Mouse (Mus musculus): ENCODE measurements around the gene Aqp1.

Gene Aqp1

DNA sequence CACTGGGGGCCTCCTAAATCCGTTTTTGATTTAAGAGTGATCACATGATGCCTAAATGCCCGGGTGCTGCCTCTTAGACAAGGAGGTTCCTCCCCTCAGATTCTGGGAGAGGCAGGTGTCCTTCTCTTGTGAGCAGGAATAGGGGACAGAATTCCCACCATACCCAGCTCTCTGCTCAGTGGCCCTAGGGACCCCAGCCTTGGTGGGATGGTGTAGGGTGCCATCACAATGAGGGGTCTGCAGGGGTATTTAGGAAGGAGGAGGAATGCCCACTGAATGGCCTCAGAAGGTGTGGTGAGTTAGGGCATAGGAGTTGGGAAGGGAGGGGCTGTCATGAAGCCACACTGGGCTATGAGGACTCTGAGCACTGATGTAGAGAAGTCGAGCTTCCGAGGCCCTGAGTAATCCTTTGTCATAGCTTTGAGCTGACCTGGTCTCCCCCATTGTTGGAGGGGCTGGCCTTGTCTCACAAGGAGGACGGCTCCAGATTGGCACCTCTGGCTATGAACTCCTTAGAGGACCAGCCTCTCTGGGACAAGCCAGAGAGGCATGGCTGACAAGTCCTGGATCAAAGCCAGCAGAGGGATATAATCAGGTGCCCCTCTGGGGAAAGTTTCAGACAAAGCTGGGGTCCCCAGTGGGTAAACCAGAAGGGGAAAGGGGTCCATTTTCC is 4.0 kb upstream of the Aqp1 start:
- no peak for DNase-seq (ENCODE audit: low read depth, low spot score)

DNA sequence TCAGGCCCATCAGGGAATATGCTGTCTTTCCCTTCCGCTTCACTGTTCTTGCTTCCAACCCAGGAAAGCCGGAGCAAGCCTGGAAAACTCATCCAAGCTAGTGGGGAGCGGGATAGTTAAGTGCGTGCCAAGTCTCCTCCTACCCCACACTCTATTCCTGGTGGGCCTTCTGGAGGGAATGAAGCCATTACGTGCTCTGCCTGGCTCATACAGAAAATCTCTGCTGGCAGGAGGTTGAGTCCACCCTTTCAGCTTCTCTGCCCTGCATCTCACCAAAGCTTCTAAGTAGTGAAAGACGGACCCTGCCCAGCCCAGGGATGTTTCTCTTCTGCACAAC is 3.5 kb upstream of the Aqp1 start:
- no peak for DNase-seq (ENCODE audit: low read depth, low spot score)

DNA sequence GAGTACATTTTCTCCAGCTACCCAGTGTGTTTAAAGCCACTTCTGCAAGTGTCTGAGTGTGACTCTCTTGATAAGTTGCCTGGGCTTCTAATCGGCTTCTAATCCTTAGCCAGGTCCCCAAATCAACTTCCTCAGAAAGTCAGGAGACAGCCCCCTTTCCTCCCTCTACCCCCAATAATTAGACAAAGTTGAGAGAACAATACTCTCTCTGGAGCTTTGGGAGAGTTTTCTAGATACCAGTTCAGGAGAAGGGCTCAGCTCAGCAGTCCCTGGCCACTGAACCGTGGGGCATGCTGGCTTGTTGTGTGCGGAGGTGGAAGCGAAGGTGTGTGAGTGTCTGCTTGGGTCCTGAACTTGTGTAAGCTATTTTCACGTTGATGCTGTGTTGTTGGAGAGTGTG is 1.0 kb downstream of the Aqp1 start:
- no peak for DNase-seq (ENCODE audit: low read depth, low spot score)

DNA sequence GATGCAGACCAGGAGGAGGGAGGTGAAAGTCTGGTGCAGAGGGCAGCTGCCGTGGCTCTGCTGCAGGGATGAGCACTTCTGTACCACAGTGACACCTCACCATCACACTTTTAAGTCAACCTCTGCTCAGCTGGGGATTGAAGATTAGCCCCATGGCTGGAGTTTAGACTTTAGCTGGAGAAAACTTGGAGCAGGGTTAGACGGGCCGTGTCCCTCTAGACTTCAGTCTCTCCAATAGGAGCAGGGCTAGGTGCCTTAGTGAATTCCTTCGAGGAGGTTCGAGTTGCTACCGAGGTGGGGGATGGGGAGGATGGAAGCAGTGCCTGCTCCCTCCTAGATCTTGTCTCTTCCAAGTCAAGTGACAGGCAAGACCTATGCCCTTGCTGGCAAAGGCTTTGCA is 1.8 kb downstream of the Aqp1 start:
- no peak for DNase-seq (ENCODE audit: low read depth, low spot score)

DNA sequence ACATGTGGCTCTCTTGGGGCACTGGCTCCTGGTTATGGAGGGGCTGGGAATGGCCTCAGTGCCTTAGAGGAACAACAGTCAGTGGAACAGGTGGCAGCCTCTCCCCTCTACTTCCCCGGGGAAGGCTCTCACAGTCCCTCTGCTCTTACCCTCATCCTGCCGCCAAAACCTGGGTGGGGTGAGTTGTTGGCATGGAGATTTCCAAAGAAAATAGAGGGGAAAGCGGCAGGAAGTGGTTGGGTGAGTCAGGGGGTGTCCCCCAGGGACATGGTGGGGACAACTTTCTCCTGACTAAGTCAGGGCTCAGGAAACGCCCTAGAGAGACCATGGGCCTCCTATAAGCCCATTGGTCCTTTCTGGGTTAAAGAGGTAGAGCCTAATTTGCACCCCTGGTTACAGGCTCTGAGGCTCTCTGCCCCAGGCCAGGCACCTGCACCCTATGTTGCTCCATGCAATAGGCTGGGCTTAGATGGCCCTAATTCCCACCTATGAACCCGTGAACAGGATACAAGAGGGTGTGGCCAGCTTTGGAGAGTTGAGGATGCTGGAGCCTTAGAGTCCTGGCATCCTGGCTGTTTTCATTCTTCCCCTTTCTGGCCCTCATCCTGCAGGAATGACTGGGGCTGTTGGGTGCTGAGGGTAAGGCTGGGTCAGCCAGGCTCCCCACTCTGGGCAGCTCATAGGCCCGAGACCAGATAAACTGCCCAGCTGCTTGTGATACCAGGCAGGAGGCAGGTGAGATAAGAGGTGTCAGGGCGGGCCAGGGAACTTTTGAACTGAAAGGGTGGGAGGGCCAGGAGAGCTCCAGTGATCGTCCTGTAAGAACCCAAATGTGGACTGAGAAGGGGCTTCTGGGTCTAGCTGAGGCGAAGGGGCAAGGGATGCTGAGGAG is 2.9 kb downstream of the Aqp1 start:
- DNase-seq (ENCODE audit: low read depth, low spot score), result no peak

DNA sequence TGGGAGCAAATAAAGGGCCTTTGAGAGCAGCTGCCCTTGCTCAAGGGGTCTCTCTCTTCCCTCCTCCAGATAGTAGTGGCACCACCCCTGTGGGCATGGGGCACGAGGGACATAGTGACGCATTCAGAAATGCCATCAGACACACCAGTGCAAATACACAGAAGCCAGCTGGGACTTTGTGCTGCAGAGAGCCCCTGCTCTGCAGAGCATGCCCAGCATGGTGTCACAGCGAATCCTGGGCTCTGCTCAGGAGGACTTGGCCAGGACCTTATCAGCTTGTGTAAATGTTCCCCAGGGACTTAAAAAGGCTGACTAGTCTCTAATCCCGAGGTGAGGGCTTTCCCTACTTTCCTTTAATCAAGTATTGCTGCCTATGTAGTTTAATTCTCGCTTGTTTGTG is 5.5 kb downstream of the Aqp1 start:
- no peak for DNase-seq (ENCODE audit: low read depth, low spot score)

DNA sequence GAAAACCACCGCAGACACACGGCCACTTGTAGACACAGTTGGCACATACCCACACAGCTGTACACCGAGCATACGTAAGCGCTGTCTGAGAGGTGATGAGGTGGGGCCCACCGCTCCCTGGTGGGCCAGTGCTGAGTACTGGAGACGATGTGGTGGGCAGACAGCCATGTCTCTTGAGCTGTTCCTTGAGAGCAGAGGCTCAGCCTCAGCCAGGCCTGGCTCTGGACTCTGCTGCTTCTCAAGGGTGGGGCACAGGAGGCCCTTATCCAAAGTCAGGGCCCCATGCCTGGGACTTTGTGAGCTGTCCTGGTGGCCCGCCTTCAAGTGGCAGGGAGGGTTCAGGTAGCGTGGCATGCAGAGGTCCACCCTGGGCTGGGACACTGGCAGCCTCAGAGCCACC is 6.1 kb downstream of the Aqp1 start:
- DNase-seq (ENCODE audit: low read depth, low spot score), result no peak

DNA sequence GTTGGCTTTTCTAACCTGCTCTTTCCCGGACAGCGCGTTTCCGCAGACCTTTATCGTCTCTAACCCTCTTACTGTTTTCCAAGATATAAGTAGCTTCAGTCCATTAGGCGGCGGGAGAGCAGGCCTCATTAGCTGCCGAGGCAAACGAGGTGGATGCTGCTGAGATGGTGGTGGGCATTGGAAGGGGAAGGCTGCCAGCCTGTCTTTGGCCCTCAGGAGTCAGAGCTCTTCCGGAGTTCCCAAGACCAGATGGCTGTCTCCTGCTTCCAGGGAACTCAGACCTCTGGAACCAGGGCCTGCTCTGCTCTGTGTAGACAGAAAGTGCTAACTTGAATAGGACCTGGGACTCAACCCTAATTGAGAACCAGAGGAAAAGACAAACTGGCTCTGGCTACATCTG is 7.2 kb downstream of the Aqp1 start:
- DNase-seq (ENCODE audit: low read depth, low spot score), result no peak

DNA sequence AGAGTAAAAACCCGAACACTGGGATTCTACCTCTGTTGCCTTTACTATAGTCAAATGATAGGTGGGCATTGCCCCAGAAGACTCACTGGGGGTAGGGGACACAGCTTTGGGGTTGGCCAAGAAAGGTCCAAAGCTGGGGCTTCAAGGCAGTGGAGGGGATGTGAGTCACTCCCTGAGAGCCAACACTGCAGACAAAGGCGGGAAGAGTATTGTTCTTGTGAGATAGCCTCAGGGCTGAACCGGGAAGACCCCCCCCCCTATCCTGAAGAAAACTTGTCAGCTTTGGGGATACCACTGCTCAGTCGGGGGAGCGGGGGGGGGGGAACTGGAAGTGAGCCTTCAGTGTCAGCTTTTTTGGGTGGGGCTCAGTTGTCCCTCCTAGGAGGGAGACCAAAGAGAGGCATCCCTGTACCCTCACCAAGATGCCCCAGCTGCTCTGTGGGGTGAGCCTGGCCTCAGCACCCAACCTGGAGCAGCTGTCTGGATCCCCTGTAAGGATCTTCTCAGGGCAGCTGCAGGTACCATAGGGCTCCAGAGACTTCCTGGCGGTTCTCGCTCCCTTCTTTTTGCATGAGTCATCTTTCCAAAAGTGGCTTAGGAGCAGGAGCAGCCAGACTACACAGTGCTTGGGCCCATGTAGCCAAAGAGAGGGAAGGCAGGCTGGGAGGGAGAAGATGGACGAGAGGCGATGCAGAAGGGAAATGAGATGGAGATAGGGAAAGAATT is 8.2 kb downstream of the Aqp1 start:
- no peak for DNase-seq (ENCODE audit: low read depth, low spot score)

DNA sequence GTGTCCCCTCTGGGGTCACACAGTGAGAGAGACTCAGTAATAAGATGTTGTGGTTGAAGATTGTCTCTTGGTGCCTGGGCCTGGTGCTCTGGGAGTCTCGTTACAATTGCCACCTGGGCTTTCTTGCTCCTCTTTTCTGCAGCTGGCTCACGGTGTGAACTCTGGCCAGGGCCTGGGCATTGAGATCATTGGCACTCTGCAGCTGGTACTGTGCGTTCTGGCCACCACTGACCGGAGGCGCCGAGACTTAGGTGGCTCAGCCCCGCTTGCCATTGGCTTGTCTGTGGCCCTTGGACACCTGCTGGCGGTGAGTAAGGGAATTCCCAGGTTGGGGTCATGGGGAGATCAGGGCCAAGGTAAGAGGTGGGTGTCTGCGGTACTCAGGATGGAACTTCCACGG is 9.0 kb downstream of the Aqp1 start:
- no peak for DNase-seq (ENCODE audit: low read depth, low spot score)

DNA sequence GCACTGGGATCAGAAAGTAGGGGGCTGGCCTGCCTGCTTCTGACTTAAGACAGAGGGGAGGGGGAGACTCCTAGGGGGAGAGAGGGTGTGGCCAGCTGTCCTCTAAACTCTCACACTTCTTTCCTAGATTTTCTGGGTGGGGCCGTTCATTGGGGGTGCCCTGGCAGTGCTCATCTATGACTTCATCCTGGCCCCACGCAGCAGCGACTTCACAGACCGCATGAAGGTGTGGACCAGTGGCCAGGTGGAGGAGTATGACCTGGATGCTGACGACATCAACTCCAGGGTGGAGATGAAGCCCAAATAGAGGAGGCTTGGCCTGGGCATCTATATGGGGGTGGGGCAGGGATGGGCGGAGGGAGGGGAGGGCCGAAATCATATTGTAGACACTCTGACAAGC is 10.3 kb downstream of the Aqp1 start:
- no peak for DNase-seq (ENCODE audit: low read depth, low spot score)

DNA sequence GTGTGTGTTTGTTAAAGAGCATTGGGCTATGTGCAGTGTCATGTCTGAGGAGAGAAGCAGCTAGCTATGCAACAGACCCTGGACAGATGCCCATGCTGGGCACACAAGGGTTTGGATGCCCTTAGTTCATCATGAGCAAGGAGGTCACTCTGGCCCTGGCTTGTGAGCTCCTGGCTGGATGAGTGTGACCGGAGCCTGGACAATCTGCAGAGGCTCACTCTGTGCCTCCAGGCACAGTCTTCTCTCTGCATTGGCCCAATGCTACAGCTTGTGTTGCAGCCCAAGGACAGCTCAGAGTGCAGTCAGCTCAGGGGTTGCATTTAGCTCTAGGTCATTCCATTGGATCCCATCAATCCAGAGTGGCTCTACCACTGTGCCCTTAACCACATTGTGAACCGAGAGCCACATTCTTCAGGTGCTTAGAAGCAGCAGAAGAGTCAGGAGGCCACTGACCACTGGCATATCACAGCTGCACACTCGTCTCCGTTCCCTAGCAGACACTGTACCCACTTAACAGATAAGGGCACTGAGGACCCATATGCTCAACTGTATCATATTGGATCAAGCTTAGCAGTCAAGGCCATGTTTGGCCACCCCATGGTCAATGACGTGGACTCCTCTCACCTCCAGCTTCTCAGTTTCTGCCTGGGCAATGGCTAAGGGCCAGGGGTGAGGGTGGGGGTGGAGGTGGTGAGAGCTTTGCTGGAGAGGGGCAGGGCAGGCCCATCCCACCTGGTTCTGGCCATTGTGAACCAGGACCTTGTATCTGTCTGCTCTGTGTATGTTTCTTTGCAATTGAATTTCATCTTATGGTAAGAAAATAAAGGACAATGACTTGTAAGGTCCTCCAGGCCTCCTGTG is 11.7 kb downstream of the Aqp1 start:
- no peak for DNase-seq (ENCODE audit: low read depth, low spot score)

DNA sequence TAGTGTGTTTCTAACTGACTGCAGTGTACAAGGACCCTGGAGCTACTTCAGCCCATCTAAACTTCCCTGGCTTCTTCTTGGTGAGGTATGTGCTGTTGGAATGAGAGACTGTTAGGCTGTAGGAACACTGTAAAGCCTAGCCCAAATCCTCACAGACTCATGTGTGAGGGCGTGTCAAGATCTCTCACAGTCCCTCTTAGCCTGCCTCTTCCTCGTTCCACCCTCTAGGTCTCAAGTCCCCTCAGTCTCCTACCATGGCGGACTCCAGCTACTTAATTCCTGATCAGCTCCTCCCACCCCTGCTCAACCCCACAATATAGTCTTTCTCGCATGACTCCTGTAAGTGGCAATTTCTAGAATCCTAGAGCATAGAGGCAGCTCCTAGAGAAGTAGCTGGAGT is 13.0 kb downstream of the Aqp1 start:
- no peak for DNase-seq (ENCODE audit: low read depth, low spot score)

DNA sequence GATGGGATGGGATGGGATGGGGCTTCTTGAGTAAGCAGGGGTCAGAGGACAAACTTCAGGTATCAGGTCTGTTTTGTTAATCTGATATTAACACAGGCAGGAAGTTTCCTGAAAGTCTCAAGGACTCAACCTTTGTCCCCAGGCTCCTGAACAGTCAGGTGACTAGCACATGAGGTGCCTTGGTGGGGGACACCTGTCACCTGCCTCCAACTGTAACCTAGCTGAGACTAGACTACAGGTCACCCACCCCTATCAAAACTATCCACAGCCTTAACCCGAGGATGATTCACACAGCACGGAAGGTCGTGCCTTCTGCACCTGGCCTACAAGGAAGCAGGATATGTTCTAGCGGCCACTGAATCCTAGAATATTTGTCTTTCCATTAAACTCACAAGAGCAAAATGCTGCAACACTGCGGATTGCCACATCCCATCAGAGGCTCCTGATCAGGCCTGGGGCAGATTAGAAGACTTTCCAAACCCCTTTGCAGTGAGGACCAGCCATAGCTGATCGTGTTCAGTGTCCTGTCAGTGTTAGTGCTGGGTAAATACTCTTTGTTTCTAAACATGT is 14.2 kb downstream of the Aqp1 start:
- DNase-seq (ENCODE audit: low read depth, low spot score), result no peak

DNA sequence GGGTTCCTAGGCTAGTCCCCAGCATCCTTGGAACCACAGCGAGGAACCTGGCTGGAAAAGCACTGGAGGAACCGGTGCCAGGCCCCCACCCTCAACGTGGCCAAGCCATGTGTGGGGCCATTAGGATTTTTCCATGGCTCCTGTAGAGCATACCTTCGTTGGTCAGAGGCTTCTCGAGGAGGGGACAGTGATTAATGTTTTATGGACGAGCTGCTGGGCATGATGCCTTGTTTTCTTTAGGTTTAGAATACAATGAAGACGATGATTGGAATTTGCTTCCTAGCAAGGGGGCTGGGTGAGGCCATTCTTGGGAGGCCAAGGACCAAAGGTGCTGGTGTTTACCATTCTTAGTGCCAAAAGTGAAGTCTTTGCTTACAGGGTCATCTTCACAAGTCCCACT is 15.5 kb downstream of the Aqp1 start:
- no peak for DNase-seq (ENCODE audit: low read depth, low spot score)

DNA sequence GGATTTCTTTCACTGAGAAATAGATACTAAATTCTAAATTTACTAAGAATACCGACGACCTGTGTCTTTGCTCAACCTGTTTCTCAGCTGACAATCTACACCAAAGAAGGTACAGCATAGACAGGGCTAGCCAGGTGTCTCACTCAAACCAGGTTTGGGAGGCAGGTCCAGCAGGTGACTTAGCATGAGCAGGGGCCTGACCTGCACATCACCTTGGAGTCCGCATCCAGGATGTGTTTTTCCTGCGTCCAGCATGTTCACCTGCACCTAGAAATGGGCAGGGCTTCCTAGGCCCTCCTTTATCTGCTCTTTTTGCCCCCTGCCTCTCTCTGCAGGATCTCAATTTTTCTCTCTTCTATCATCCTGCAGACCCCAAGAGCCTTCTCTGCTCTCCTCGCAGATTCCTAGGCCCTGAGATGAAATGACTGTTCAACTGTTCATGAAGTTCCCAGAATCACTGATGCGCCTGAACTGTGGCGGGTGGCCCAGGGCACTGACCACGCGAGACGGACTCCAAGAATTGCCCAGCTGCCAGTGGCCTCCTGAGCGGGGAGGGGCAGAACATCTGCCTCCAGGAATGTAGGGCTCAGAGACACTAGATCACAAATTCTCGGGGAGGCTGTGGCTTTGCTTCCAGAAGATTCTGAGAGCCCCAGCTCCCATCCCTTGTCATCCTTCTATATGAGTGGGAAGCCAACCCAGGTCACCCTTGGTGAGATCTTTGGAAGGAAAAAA is 17.6 kb downstream of the Aqp1 start:
- no peak for DNase-seq (ENCODE audit: low read depth, low spot score)

DNA sequence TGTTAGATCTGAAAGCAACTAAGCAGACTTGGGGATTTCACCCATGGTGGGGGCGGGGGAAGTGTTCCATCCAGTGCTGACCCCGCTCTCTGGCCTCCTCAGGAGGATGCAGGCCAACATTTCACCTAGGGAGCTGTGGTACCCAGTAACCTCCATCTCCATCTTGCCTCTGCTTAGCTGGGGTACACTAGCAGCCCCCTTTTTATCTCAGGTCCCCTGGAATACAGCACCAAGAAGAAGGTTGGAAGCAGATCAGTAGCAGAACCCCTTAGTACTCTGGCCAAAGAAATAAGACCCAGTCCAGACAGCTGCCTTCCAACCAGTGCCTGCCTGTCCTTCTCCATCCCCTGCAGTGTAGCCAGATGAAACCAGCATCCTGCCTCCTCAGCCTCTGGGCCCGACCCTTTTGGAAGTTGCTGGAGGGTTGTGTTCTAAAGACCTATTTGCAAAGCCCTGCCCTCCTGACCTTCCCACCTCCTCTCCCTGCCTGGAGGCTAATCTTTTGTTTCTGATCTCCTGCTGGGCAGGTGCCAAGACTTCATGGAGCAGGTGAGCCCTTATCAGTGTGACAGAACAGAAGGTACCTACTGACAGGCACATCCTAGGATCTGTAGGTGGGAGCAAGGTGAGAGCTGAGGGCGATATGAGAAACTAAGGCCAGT is 18.4 kb downstream of the Aqp1 start:
- DNase-seq (ENCODE audit: low read depth, low spot score), result no peak

DNA sequence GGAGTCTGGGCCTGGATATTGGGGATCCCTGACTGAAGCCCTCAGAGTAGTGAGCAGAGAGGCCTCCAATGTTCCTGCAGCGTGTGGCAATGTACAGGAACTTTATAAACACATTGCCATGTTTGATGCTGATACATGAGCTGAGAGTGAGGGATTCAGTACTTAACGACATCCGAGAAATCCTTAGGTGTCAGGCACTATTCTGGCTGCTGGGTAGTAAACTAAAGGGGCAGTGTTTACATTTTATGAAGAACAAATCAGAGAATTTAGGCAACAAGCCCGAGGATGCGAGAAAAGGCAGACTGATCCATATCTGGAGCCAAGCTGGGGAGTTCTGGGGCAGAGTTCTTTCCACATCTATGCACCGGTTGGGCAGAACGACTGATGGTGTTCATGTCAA is 19.3 kb downstream of the Aqp1 start:
- no peak for DNase-seq (ENCODE audit: low read depth, low spot score)

DNA sequence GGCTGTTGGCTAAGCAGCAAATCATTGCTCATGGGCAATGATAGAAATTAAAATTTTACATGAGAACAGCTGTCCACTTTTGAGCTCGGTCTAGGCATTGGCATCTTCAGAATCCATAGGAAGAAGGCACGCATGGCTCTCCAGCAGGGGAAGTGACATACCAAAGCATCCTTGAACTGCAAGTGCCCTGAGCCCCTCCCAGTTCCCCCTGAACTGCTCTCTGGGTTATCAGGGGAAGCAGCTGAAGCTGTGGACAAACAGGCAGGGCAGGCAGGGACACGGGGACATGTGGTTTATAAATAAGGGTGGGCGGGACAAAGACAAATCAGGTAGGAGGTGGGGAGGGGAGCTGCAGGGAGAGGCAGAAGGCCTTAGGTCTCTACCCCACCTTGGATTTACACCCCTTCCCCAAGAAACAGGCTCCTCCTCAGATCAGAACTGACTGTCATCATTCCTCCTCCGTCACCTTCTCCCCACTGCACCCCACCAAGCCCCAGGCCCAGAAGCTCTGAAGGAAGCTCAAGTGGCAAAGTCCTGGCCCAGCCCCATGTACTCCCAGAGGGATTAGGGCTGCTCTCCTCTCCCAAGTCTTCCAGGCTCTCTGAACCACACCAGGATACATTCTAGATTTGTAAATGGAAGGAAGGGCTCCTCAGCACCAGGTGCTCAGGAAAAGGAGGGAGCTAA is 19.9 kb downstream of the Aqp1 start:
- DNase-seq (ENCODE audit: low read depth, low spot score), result no peak
